Mouse (Mus musculus) lung, embryonic 15.5 days (tissue): ENCODE results near the gene Smoc2. TPM values are rescaled to one million over a fixed set of nuclear protein-coding genes. Genes with fewer than 3 reads are reported as not detected.

Experiments used
- ATAC-seq: fragments of 200-750 bp; cut with Nextera tagmentation; 2 replicates; pipeline ENCODE4 v1.8.0; 2017; ENCODE audit warnings: moderate number of reproducible peaks, borderline replicate concordance; ENCODE audit not compliant: low FRiP score, low TSS enrichment; ENCODE audit errors: extremely low read depth
- H3K27ac ChIP-seq: fragments of 300-500 bp; sonication (generic); 2 replicates; pipeline ENCODE4 v1.5.1; 2015; ENCODE audit warnings: moderate library complexity, mild to moderate bottlenecking, inconsistent platforms
- H3K27me3 ChIP-seq: fragments of 300-500 bp; sonication (generic); 2 replicates; pipeline ENCODE4 v1.6.1; 2015; ENCODE audit warnings: inconsistent platforms
- H3K36me3 ChIP-seq: fragments of 300-500 bp; sonication (generic); 2 replicates; pipeline ENCODE4 v1.6.1; 2015; ENCODE audit warnings: inconsistent platforms
- H3K4me1 ChIP-seq: fragments of 300-500 bp; sonication (generic); 2 replicates; pipeline ENCODE4 v1.6.1; 2015; ENCODE audit warnings: inconsistent platforms
- H3K4me2 ChIP-seq: fragments of 300-500 bp; sonication (generic); 2 replicates; pipeline ENCODE4 v1.6.1; 2015; ENCODE audit warnings: inconsistent platforms, mild to moderate bottlenecking, moderate library complexity
- H3K4me3 ChIP-seq: fragments of 300-500 bp; sonication (generic); 2 replicates; pipeline ENCODE4 v1.5.1; 2015; ENCODE audit warnings: mild to moderate bottlenecking, inconsistent platforms
- H3K9ac ChIP-seq: fragments of 300-500 bp; sonication (generic); 2 replicates; pipeline ENCODE4 v1.6.1; 2015; ENCODE audit warnings: inconsistent platforms
- H3K9me3 ChIP-seq: fragments of 300-500 bp; sonication (generic); 2 replicates; pipeline ENCODE4 v1.6.1; 2016; ENCODE audit warnings: inconsistent platforms
- WGBS: fragments of 180-500 bp; shearing (Covaris S2); methylation state at CpG from one replicate; pipeline ENCODE4 v1.1.7; 2015; 5-methylcytosine and 5-hydroxymethylcytosine counted together
- polyA plus RNA-seq: library from polyadenylated mRNA; unstranded; fragments of >200 nt; fragmentation: Nextera tagmentation; extraction: Ambion mirVana; gene quantifications from 2 replicates; pipeline ENCODE4 v1.2.1, GENCODE M21; 2015

Gene Smoc2
- polyA plus RNA-seq, 1 experiment from 2014 or later: 67.0 TPM

DNA sequence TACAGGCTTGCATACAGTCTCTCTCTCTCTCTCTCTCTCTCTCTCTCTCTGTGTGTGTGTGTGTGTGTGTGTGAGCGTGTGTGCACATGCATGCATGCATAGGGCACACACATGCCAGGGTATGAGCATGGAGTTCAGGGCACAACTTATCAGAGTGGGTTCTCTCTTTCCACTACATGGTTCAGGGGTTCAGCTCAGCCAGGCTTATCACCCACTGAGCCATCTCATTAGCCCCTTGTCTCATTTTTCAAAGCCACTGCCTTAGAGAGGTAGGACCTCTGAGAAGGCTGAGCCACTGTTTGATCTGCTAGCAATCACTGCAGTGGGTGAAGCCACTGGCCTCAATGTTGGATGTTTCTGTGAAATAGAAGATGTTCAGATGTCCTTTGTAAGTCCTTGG is 82.2 kb downstream of the Smoc2 start:
- no peak overlapping the region for H3K27ac ChIP-seq
- no peaks in the 10 kb centered on the region for H3K4me1 ChIP-seq
- H3K36me3 ChIP-seq: no peaks in the 10 kb centered on the region
- H3K4me2 ChIP-seq: no peak overlapping the region
- no peak for ATAC-seq
- no peak overlapping the region for H3K9ac ChIP-seq
- no peaks in the 10 kb centered on the region for H3K9me3 ChIP-seq
- no peaks in the 10 kb centered on the region for H3K27me3 ChIP-seq
- H3K4me3 ChIP-seq: no peak overlapping the region
- 94% methylated on average over 1 of the region's 1 CpGs for WGBS

- no peak overlapping the region for H3K4me2 ChIP-seq
- 89% methylated on average over 5 of the region's 5 CpGs for WGBS
Measured at GRCm38 (mm10) chr17:14370476-14370875, 91.2 kb downstream of the Smoc2 start.

GRCm38 (mm10) chr17:14371606-14372005 is 92.3 kb downstream of the Smoc2 start:
- WGBS: 40% methylated on average over 6 of the region's 6 CpGs
- no peak for ATAC-seq
- H3K27me3 ChIP-seq: no peaks in the 10 kb centered on the region

More at GRCm38 (mm10) chr17:14370476-14370875, 91.2 kb downstream of the Smoc2 start:
- no peaks in the 10 kb centered on the region for H3K9me3 ChIP-seq
- no peaks in the 10 kb centered on the region for H3K4me1 ChIP-seq
- H3K27me3 ChIP-seq: no peaks in the 10 kb centered on the region
- H3K4me3 ChIP-seq: no peak overlapping the region
- H3K9ac ChIP-seq: no peak overlapping the region
- no peak overlapping the region for H3K27ac ChIP-seq
- no peak for ATAC-seq
- no peaks in the 10 kb centered on the region for H3K36me3 ChIP-seq

GRCm38 (mm10) chr17:14372324-14373145 is 93.2 kb downstream of the Smoc2 start:
- 71% methylated on average over 25 of the region's 25 CpGs for WGBS
- no peaks in the 10 kb centered on the region for H3K36me3 ChIP-seq
- H3K9ac ChIP-seq: no peak overlapping the region
- H3K4me3 ChIP-seq: no peak overlapping the region
- H3K9me3 ChIP-seq: no peaks in the 10 kb centered on the region
- H3K27ac ChIP-seq: 0 out of 2 replicates have a peak overlapping the region, but pooled peaks have one; percentile 11
- no peak overlapping the region for H3K4me2 ChIP-seq
- no peaks in the 10 kb centered on the region for H3K27me3 ChIP-seq
- H3K4me1 ChIP-seq: no peaks in the 10 kb centered on the region
- peak; percentile 42 for ATAC-seq

More at GRCm38 (mm10) chr17:14371606-14372005, 92.3 kb downstream of the Smoc2 start:
- H3K4me2 ChIP-seq: no peak overlapping the region
- H3K36me3 ChIP-seq: no peaks in the 10 kb centered on the region
- no peaks in the 10 kb centered on the region for H3K9me3 ChIP-seq
- H3K27ac ChIP-seq: no peak overlapping the region
- no peak overlapping the region for H3K9ac ChIP-seq
- no peaks in the 10 kb centered on the region for H3K4me1 ChIP-seq
- H3K4me3 ChIP-seq: no peak overlapping the region

DNA sequence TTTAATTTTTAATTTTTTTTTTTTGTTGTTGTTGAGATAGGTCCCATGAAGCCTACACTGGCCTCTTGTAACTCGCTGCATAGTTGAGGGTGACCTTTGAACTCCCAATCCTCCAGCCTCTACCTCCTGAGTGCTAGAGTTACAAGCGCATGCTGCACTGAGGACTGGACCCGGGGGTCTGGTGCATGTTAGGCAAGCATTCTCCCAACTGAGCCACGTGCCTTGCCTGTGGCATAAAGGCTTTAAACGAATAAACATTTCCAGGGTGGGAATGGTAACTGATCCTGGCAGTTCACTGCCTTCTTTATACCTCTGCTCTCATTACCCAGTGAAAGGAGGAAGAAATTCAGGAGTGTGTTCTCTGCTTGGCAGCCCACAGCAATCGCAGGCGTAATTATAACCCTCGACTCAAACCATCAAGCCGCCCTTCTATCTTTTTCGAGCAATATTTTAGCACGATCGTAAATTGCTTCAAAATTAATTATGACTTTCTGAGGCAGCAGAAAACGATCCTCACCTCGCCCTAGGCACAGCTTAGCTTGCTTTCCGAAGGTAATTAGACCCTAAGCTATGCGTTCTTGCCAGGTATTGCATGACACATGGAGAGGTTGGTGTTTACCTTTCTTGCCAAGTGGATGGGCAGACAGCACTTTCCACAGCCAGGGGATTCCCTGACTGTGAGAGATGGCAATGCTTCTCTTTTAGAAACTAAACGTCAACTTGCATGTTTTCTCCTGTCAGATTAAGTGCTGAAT is 99.6 kb downstream of the Smoc2 start:
- H3K27me3 ChIP-seq: no peaks in the 10 kb centered on the region
- no peaks in the 10 kb centered on the region for H3K9me3 ChIP-seq
- no peak overlapping the region for H3K4me3 ChIP-seq
- no peak overlapping the region for H3K27ac ChIP-seq
- no peak overlapping the region for H3K4me2 ChIP-seq
- no peaks in the 10 kb centered on the region for H3K36me3 ChIP-seq
- no peak overlapping the region for H3K9ac ChIP-seq
- ATAC-seq: no peak
- 60% methylated on average over 17 of the region's 17 CpGs for WGBS
- H3K4me1 ChIP-seq: peaks cover 12% of the 10 kb centered on the region

GRCm38 (mm10) chr17:14379518-14379917 is 100.2 kb downstream of the Smoc2 start:
- Histone ChIP-seq H3K9me3 (no peaks in the 10 kb centered on the region), H3K36me3 (no peaks in the 10 kb centered on the region), H3K4me2 (no peak overlapping the region), H3K4me1 (peaks cover 12% of the 10 kb centered on the region), H3K27ac (no peak overlapping the region), H3K9ac (no peak overlapping the region), H3K4me3 (no peak overlapping the region), H3K27me3 (no peaks in the 10 kb centered on the region)
- no peak for ATAC-seq
- 73% methylated on average over 2 of the region's 2 CpGs for WGBS

DNA sequence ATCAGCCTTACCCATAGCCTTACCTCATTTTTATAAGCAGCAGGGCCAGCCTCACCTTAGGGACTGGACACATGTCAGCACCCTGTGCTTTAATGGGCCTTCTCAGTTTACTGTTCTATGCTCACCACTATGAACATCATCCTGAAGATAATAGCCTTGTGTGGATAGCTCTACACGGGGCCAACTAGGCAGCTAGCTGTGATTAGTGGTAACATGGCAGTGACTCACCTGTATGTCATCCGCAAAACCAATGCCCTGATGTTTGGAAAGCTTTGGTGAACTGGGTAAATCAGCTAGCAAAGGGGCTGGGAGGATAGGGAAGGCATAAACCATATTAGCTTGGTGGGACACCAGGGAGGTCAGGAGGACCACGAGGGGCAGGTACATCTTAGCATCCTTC is 100.7 kb downstream of the Smoc2 start:
- Histone ChIP-seq H3K27ac (no peak overlapping the region), H3K9me3 (no peaks in the 10 kb centered on the region), H3K4me1 (peaks cover 12% of the 10 kb centered on the region), H3K36me3 (no peaks in the 10 kb centered on the region), H3K27me3 (no peaks in the 10 kb centered on the region), H3K4me2 (no peak overlapping the region), H3K4me3 (no peak overlapping the region), H3K9ac (no peak overlapping the region)
- ATAC-seq: no peak
- 84% methylated on average over 3 of the region's 3 CpGs for WGBS

DNA sequence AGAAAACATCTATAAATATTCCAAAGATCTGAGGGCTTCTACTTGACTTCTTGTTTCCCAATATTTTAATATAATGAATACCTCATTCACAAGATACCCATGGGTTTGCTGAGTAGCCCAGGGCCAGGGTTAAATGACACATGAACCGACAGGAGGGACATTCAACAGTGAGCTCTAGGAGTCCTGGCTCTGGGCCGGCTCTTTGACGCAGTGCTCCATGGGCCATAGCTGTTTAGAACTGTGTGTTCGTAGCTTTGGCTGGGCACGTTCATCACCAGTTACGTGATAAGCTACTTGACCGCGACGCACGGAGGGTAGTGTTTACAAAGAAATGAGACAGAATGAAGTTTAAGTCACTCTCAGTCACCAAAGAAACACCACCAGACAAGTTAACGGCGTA is 101.2 kb downstream of the Smoc2 start:
- ATAC-seq: no peak
- H3K9me3 ChIP-seq: no peaks in the 10 kb centered on the region
- H3K4me1 ChIP-seq: peaks cover 12% of the 10 kb centered on the region
- WGBS: 33% methylated on average over 12 of the region's 12 CpGs
- no peak overlapping the region for H3K4me2 ChIP-seq
- no peaks in the 10 kb centered on the region for H3K27me3 ChIP-seq
- no peaks in the 10 kb centered on the region for H3K36me3 ChIP-seq
- H3K4me3 ChIP-seq: no peak overlapping the region
- H3K27ac ChIP-seq: no peak overlapping the region
- H3K9ac ChIP-seq: no peak overlapping the region

DNA sequence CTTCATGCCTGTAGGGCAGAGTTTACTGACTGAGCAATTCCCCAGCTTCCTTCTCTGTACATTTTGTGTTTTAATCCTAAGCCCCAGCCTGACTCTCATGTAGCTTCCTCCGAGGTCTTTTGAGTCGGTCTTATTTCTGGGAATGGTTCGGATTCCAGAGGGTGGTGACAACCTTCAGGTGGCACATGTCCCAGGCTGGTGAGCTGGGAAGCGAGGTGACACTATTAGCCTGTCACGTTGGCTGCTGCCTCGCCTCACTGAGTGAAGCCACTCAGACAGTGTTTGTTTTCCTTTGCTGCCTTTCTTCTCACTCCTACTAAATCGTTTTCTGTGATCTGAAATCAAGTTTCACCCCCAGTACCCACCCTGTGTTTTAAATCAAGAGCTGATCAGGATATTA is 102.2 kb downstream of the Smoc2 start:
- Histone ChIP-seq H3K36me3 (no peaks in the 10 kb centered on the region), H3K9ac (no peak overlapping the region), H3K4me1 (peaks cover 12% of the 10 kb centered on the region), H3K4me2 (no peak overlapping the region), H3K27ac (no peak overlapping the region), H3K9me3 (no peaks in the 10 kb centered on the region), H3K27me3 (no peaks in the 10 kb centered on the region), H3K4me3 (no peak overlapping the region)
- no peak for ATAC-seq
- WGBS: 13% methylated on average over 7 of the region's 7 CpGs

GRCm38 (mm10) chr17:14383981-14384380 is 104.7 kb downstream of the Smoc2 start:
- Histone ChIP-seq H3K9ac (no peak overlapping the region), H3K36me3 (no peaks in the 10 kb centered on the region), H3K9me3 (no peaks in the 10 kb centered on the region), H3K4me3 (no peak overlapping the region), H3K27ac (no peak overlapping the region), H3K4me2 (no peak overlapping the region), H3K27me3 (no peaks in the 10 kb centered on the region), H3K4me1 (peaks cover 12% of the 10 kb centered on the region)
- WGBS: 81% methylated on average over 4 of the region's 4 CpGs
- no peak for ATAC-seq

GRCm38 (mm10) chr17:14384980-14385379 is 105.7 kb downstream of the Smoc2 start:
- Histone ChIP-seq H3K27ac (no peak overlapping the region), H3K4me3 (no peak overlapping the region), H3K4me1 (peaks cover 12% of the 10 kb centered on the region), H3K9ac (no peak overlapping the region), H3K9me3 (no peaks in the 10 kb centered on the region), H3K36me3 (no peaks in the 10 kb centered on the region), H3K27me3 (no peaks in the 10 kb centered on the region), H3K4me2 (no peak overlapping the region)
- 62% methylated on average over 6 of the region's 6 CpGs for WGBS
- no peak for ATAC-seq

DNA sequence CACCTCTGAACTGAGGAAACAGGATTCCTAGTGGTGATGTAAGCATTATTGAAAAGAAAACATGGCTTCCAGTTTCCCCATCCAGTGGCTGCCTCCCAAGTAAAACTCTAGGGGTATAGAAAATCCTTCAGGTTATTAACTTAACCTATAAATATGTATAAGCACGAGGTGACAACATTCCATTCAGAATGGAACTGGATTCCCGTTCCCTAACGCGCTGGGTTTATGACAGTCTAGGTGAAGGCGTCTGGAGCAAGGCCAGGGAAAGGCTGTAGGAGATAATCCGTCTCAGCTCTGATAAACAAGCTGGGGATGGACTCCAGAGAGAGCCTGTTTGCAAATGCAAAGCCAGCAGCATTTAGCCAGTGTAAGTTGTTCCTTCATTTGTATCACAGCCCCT is 108.0 kb downstream of the Smoc2 start:
- no peak for ATAC-seq
- Histone ChIP-seq H3K9ac (no peak overlapping the region), H3K4me2 (no peak overlapping the region), H3K27ac (no peak overlapping the region), H3K9me3 (no peaks in the 10 kb centered on the region), H3K4me3 (no peak overlapping the region), H3K27me3 (no peaks in the 10 kb centered on the region), H3K36me3 (no peaks in the 10 kb centered on the region), H3K4me1 (no peaks in the 10 kb centered on the region)
- 36% methylated on average over 6 of the region's 6 CpGs for WGBS
